Mouse (Mus musculus) bone marrow macrophage, adult 2 months (primary cell): ENCODE results near the gene Sox5. TPM values are rescaled to one million over a fixed set of nuclear protein-coding genes. Genes with fewer than 3 reads are reported as not detected.

Experiments used
- H3K27ac ChIP-seq: 2 replicates; pipeline ENCODE4 v1.5.1; 2012; ENCODE audit warnings: low read depth, low read length; ENCODE audit not compliant: insufficient read depth
- H3K4me1 ChIP-seq: 2 replicates; pipeline ENCODE4 v1.6.1; 2012; ENCODE audit warnings: low read length; ENCODE audit not compliant: control insufficient read depth, insufficient read depth
- H3K4me3 ChIP-seq: 2 replicates; pipeline ENCODE4 v1.5.1; 2012; ENCODE audit warnings: mild to moderate bottlenecking, low read length, moderate library complexity; ENCODE audit not compliant: insufficient read depth
- CTCF ChIP-seq: IDR thresholded peaks from 2 replicates; pipeline ENCODE4 v1.5.1; 2012; ENCODE audit warnings: low read depth, mild to moderate bottlenecking, low read length, moderate library complexity
- POLR2A ChIP-seq: IDR thresholded peaks from 2 replicates; pipeline ENCODE4 v1.6.1; 2012; ENCODE audit warnings: mild to moderate bottlenecking, low read depth, low read length, borderline replicate concordance
- polyA plus RNA-seq: library from polyadenylated mRNA; stranded (reverse); fragments of >200 nt; gene quantifications from 2 replicates; pipeline ENCODE4 v1.2.4, GENCODE M21; 2012; ENCODE audit not compliant: missing spikeins, insufficient read depth, insufficient read length

Gene Sox5
- polyA plus RNA-seq, 1 experiment, result 0.58 TPM

DNA sequence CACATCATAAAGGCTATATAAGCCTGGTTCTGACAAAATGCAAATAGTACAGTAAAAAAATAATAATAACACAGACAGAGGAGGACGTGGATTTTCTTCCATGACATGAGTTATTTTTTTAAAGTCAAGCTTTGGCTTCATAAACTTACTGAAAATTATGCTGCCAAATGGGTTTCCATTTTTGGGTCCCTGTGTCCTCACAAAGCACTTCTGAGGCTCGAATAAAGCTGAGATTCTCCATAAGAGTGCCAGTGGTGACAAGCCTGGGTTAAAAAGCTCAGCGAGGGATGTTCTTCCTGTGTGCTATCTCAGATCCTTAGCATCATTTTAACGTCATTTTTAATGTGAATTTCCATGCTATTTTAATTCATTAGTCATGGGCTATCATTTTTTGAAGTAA lies 996.1 kb downstream of the Sox5 start:
- Histone ChIP-seq H3K4me3 (no peak overlapping the region), H3K27ac (no peak overlapping the region), H3K4me1 (no peaks in the 10 kb centered on the region)
- no peak for TF ChIP-seq POLR2A
- TF ChIP-seq CTCF, result no peak
